Mouse (Mus musculus) stomach, embryonic 14.5 days (tissue): ENCODE measurements around the gene Tex21. TPM values are rescaled to one million over a fixed set of nuclear protein-coding genes. Genes with fewer than 3 reads are reported as not detected.

Source experiments
- ATAC-seq: fragments of 200-750 bp; cut with Nextera tagmentation; 2 replicates; pipeline ENCODE4 v1.8.0; 2017; ENCODE audit warnings: low read depth, moderate TSS enrichment; ENCODE audit not compliant: insufficient number of reproducible peaks, insufficient read depth, low FRiP score
- H3K27ac ChIP-seq: fragments of 300-500 bp; sonication (generic); 2 replicates; pipeline ENCODE4 v1.5.1; 2014; ENCODE audit warnings: mild to moderate bottlenecking, low read length, moderate library complexity, mixed read lengths
- H3K27me3 ChIP-seq: fragments of 300-500 bp; sonication (generic); 2 replicates; pipeline ENCODE4 v1.6.1; 2014; ENCODE audit warnings: low read length, control low read depth, mixed read lengths; ENCODE audit not compliant: control insufficient read depth, insufficient read depth
- H3K36me3 ChIP-seq: fragments of 300-500 bp; sonication (generic); 2 replicates; pipeline ENCODE4 v1.6.1; 2014; ENCODE audit warnings: mild to moderate bottlenecking, control low read depth, low read length, moderate library complexity, mixed read lengths; ENCODE audit not compliant: control insufficient read depth, insufficient read depth
- H3K4me1 ChIP-seq: fragments of 300-500 bp; sonication (generic); 2 replicates; pipeline ENCODE4 v1.6.1; 2014; ENCODE audit warnings: low read length, control low read depth, mixed read lengths; ENCODE audit not compliant: control insufficient read depth, insufficient read depth
- H3K4me2 ChIP-seq: fragments of 300-500 bp; sonication (generic); replicated peaks from 2 replicates; pipeline ENCODE4 v1.6.1; 2014; ENCODE audit warnings: low read depth, low read length, control low read depth
- H3K4me3 ChIP-seq: fragments of 300-500 bp; sonication (generic); 2 replicates; pipeline ENCODE4 v1.5.1; 2014; ENCODE audit warnings: low read depth, low read length, control low read depth
- H3K9ac ChIP-seq: fragments of 300-500 bp; sonication (generic); replicated peaks from 2 replicates; pipeline ENCODE4 v1.6.1; 2014; ENCODE audit warnings: low read depth, mild to moderate bottlenecking, control low read depth, low read length, moderate library complexity, mixed read lengths
- H3K9me3 ChIP-seq: fragments of 300-500 bp; sonication (generic); 2 replicates; pipeline ENCODE4 v1.6.1; 2016; ENCODE audit warnings: low read depth, low read length, control low read depth; ENCODE audit not compliant: control insufficient read depth
- WGBS: fragments of 180-500 bp; shearing (Covaris S2); extraction: QIAGEN DNeasy Blood & Tissue Kit; methylation state at CpG from one replicate; pipeline ENCODE4 v1.1.7; 2014; 5-methylcytosine and 5-hydroxymethylcytosine counted together
- polyA plus RNA-seq: library from polyadenylated mRNA; unstranded; fragments of >200 nt; fragmentation: Nextera tagmentation; extraction: Ambion mirVana; gene quantifications from 2 replicates; pipeline ENCODE4 v1.2.1, GENCODE M21; 2014

The Tex21 gene
- polyA plus RNA-seq, 1 experiment from 2014 or later, result not detected

DNA sequence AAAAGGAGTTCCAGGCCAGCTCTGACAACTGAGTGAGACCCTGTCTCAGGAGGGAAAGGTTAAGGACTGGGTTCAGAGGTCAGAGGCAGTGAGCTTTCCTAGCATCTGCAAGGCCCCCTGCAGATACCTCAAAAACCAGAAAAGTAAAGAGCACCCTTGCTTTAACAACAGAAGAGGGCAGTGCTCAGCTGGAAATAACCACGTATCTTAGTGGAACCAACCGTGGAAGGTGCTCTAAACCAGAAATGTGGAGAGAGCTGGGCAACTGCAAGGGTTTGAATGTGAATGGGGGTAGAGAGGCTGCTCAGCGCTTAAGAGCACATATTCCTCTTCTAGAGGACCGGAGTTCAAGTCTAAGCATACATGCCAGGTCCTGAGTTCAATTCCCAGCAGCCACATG, 46.2 kb downstream of the Tex21 start:
- Histone ChIP-seq H3K9me3 (no peaks in the 10 kb centered on the region), H3K4me3 (no peak overlapping the region), H3K27ac (no peak overlapping the region), H3K27me3 (no peaks in the 10 kb centered on the region), H3K4me1 (no peaks in the 10 kb centered on the region), H3K9ac (no peak overlapping the region), H3K36me3 (no peaks in the 10 kb centered on the region), H3K4me2 (no peak overlapping the region)
- ATAC-seq, result no peak
- 74% methylated on average over 4 of the region's 4 CpGs for whole genome bisulfite sequencing

DNA sequence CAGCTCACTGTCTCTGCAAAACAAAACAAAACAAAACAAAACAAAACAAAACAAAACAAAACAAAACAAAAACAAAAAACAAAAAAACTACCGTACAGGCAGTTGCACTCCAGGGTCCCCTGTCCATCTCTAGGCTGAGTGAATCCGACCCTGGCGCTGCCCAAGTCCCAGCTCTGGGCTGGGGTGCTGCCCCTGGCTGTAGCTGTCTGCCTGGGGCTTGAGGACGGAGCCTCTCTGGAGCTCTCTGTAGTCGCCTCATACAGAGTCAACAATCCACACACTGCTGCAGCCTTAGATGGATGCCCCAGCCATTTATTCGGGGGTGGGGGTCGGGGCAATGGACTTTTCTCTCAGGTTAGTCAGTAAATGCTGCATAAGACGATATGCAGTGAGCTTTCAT, 49.5 kb downstream of the Tex21 start:
- H3K27me3 ChIP-seq, result no peaks in the 10 kb centered on the region
- H3K9ac ChIP-seq, result no peak overlapping the region
- no peaks in the 10 kb centered on the region for H3K9me3 ChIP-seq
- ATAC-seq, result no peak
- peak overlapping the region; percentile 83 for H3K4me2 ChIP-seq
- H3K4me1 ChIP-seq, result no peaks in the 10 kb centered on the region
- no peak overlapping the region for H3K27ac ChIP-seq
- WGBS, result 43% methylated on average over 8 of the region's 8 CpGs
- no peak overlapping the region for H3K4me3 ChIP-seq
- no peaks in the 10 kb centered on the region for H3K36me3 ChIP-seq

GRCm38 (mm10) chr12:76196709-76197054, 49.9 kb downstream of the Tex21 start:
- ATAC-seq, result peak; percentile 67; the same call in 1 of the 2 replicates
- H3K36me3 ChIP-seq, result no peaks in the 10 kb centered on the region
- H3K4me3 ChIP-seq, result peak overlapping the region; percentile 28; the same call in 1 of the 2 replicates
- peak overlapping the region; percentile 83 for H3K4me2 ChIP-seq
- H3K9ac ChIP-seq, result no peak overlapping the region
- H3K9me3 ChIP-seq, result no peaks in the 10 kb centered on the region
- no peak overlapping the region for H3K27ac ChIP-seq
- no peaks in the 10 kb centered on the region for H3K4me1 ChIP-seq
- WGBS, result 8% methylated on average over 6 of the region's 6 CpGs
- H3K27me3 ChIP-seq, result no peaks in the 10 kb centered on the region

- peak; percentile 87 for ATAC-seq
Measured at GRCm38 (mm10) chr12:76195912-76196708, 50.4 kb downstream of the Tex21 start.

DNA sequence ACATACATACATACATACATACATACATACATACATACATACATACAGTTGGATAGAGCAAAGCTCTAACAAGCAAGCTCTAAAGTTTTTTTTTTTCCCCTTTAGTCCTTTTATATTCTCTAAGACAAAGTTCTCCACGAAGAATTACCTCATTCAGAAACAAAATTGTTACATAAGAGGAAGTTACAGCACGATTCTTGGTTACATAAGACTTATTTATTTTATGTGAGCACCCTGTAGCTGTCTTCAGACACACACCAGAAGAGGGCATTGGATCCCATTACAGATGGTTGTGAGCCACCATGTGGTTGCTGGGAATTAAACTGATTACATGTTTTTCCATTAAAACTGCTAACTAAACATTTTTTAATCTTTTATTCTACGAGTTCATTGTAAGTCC, 52.0 kb downstream of the Tex21 start:
- Histone ChIP-seq H3K36me3 (no peaks in the 10 kb centered on the region), H3K27ac (no peak overlapping the region), H3K4me2 (no peak overlapping the region), H3K9me3 (no peaks in the 10 kb centered on the region), H3K4me1 (no peaks in the 10 kb centered on the region), H3K9ac (no peak overlapping the region), H3K27me3 (no peaks in the 10 kb centered on the region), H3K4me3 (no peak overlapping the region)
- 65% methylated on average over 3 of the region's 3 CpGs for WGBS
- ATAC-seq, result no peak

More at GRCm38 (mm10) chr12:76195912-76196708, 50.4 kb downstream of the Tex21 start:
- Histone ChIP-seq H3K36me3 (no peaks in the 10 kb centered on the region), H3K4me2 (peak overlapping the region; percentile 83), H3K9me3 (no peaks in the 10 kb centered on the region), H3K27ac (0 out of 2 replicates have a peak overlapping the region, but pooled peaks have one; percentile 7), H3K4me3 (peak overlapping the region; percentile 28), H3K27me3 (no peaks in the 10 kb centered on the region), H3K4me1 (no peaks in the 10 kb centered on the region), H3K9ac (no peak overlapping the region; the same call in 1 of the 2 replicates)
- under 1% methylated on average over 22 of the region's 22 CpGs for WGBS

DNA sequence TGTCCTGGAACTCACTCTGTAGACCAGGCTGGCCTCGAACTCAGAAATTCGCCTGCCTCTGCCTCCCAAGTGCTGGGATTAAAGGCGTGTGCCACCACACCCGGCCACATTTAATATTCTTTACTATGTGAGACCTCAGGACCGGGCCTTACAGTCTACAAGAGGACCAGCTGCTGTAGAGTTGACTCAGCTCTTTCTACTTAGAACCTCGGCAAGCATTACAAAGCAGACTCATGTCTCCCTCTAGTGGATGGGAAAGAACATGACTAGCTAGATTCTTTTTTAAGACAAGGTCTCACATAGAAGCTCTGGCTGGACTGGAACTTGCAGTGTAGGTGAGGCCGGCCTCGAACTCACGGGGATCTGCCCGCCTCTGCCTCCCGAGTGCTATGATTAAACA, 55.6 kb downstream of the Tex21 start:
- Histone ChIP-seq H3K4me1 (no peaks in the 10 kb centered on the region), H3K27ac (no peak overlapping the region), H3K9ac (no peak overlapping the region), H3K4me2 (no peak overlapping the region), H3K4me3 (no peak overlapping the region), H3K36me3 (no peaks in the 10 kb centered on the region), H3K9me3 (no peaks in the 10 kb centered on the region), H3K27me3 (no peaks in the 10 kb centered on the region)
- ATAC-seq, result no peak
- WGBS, result 43% methylated on average over 11 of the region's 11 CpGs

DNA sequence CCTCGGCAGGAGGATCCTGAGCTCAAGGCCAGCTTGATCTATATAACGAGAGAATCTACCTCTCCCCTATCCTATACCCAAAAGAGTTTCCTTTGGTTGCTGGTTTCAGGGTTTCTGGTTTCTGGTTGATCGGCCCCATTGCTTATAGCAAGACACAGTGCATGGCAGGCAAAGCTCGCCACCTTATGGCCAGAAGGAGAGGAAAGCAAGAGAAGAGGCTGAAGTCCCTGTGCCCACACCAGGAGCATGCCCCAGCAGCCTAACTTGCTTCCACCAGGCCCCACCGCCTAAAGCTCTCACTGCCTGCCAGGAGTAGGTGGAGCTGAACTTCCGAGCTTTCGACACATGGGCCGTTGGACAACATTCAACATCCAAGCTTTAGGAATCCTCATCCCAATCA, 58.7 kb downstream of the Tex21 start:
- H3K4me2 ChIP-seq, result no peak overlapping the region
- H3K27ac ChIP-seq, result no peak overlapping the region
- no peaks in the 10 kb centered on the region for H3K36me3 ChIP-seq
- no peak overlapping the region for H3K9ac ChIP-seq
- WGBS, result 31% methylated on average over 8 of the region's 8 CpGs
- no peak overlapping the region for H3K4me3 ChIP-seq
- no peaks in the 10 kb centered on the region for H3K27me3 ChIP-seq
- H3K9me3 ChIP-seq, result no peaks in the 10 kb centered on the region
- no peak for ATAC-seq
- no peaks in the 10 kb centered on the region for H3K4me1 ChIP-seq

- no peaks in the 10 kb centered on the region for H3K4me1 ChIP-seq
- no peak overlapping the region for H3K9ac ChIP-seq
- H3K36me3 ChIP-seq, result no peaks in the 10 kb centered on the region
- no peak overlapping the region for H3K4me3 ChIP-seq
- H3K27me3 ChIP-seq, result no peaks in the 10 kb centered on the region
- 94% methylated on average over 1 of the region's 1 CpGs for WGBS
- ATAC-seq, result no peak
- H3K27ac ChIP-seq, result no peak overlapping the region
- no peaks in the 10 kb centered on the region for H3K9me3 ChIP-seq
- H3K4me2 ChIP-seq, result no peak overlapping the region
Measured at GRCm38 (mm10) chr12:76186473-76186872, 60.1 kb downstream of the Tex21 start.
